Mouse (Mus musculus) spleen, adult 2 months (tissue): ENCODE measurements around the gene 9430007A20Rik. TPM values are rescaled to one million over a fixed set of nuclear protein-coding genes. Genes with fewer than 3 reads are reported as not detected.
"Not testable (repeated sequence)": the region's sequence is repeated elsewhere in the genome, so short reads cannot be mapped to it uniquely, and the experiment has no call there.

ENCODE experiments used
- DNase-seq, 2 experiments: peaks; one replicate each; pipeline versions ENCODE4 v3.0.0 to v3.0.0-alpha.2; 2012 to 2021; ENCODE audit warnings: low spot score in 2 of 2, low read depth in 1 of 2
- H3K27ac ChIP-seq: fragments of 200-500 bp; 2 replicates; pipeline ENCODE4 v1.5.1; 2012; ENCODE audit warnings: low read length, inconsistent platforms; ENCODE audit not compliant: insufficient read depth
- H3K27me3 ChIP-seq: fragments of 200-500 bp; 2 replicates; pipeline ENCODE4 v1.6.1; 2012; ENCODE audit warnings: mild to moderate bottlenecking, moderate library complexity, low read length, inconsistent platforms; ENCODE audit not compliant: control insufficient read depth, insufficient read depth
- H3K36me3 ChIP-seq: fragments of 200-500 bp; 2 replicates; pipeline ENCODE4 v1.6.1; 2012; ENCODE audit warnings: mild to moderate bottlenecking, low read length, inconsistent platforms; ENCODE audit not compliant: control insufficient read depth, insufficient read depth
- H3K4me1 ChIP-seq: fragments of 200-500 bp; 2 replicates; pipeline ENCODE4 v1.6.1; 2011; ENCODE audit warnings: inconsistent platforms; ENCODE audit not compliant: control insufficient read depth, insufficient read depth, insufficient read length
- H3K4me3 ChIP-seq: fragments of 200-500 bp; 2 replicates; pipeline ENCODE4 v1.5.1; 2011; ENCODE audit warnings: mild to moderate bottlenecking, inconsistent platforms; ENCODE audit not compliant: insufficient read depth, insufficient read length; ENCODE audit errors: extremely low read depth
- CTCF ChIP-seq: fragments of 200-500 bp; IDR thresholded peaks from 2 replicates; pipeline ENCODE4 v1.5.1; 2011; ENCODE audit warnings: mild to moderate bottlenecking, inconsistent platforms; ENCODE audit not compliant: insufficient read depth, insufficient read length, insufficient replicate concordance; ENCODE audit errors: extremely low read depth
- POLR2A ChIP-seq: fragments of 200-500 bp; IDR thresholded peaks from 2 replicates; pipeline ENCODE4 v1.6.1; 2011; ENCODE audit warnings: low read depth, low read length, inconsistent platforms
- WGBS: fragments of 180-500 bp; shearing (Covaris S2); methylation state at CpG from one replicate; pipeline ENCODE4 v1.1.7; 2018; 5-methylcytosine and 5-hydroxymethylcytosine counted together
- polyA plus RNA-seq: library from polyadenylated mRNA; depleted of rRNA; stranded (reverse); fragments of >200 nt; gene quantifications from 2 replicates; pipeline ENCODE4 v1.2.3, GENCODE M21; 2012; rRNA removed

9430007A20Rik gene
- not detected in 2 replicates for polyA plus RNA-seq

DNA sequence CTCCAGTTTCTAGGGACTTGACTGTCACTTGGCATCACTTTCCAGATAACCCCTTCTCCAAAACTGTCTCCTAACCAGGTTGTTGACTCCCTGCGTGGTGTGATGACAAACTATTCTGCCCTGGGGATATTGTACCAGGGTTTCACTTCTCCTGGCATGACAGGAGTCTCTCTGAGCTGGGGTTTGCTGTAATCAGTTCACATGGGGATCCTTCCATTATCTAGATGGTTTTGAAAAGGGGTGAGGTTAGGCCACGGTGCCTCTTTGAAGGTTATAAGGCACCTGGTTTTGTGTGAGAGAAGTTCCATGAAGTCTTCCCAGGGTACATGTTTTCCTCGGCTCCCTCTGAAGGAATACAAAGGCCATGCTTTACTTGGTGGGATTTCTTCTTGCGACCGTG, at the start of gene 9430007A20Rik:
9430007A20Rik (plus strand) TSS at position 301 of the 400 bp plus-strand sequence.
- no peaks in the 10 kb centered on the region for H3K36me3 ChIP-seq
- TF ChIP-seq CTCF: no peak
- no peak for TF ChIP-seq POLR2A
- H3K27ac ChIP-seq: no peak within 1 kb of the TSS
- H3K4me3 ChIP-seq: no peak within 1 kb of the TSS
- H3K4me1 ChIP-seq: no peaks in the 10 kb centered on the region
- no peak for DNase-seq
- 82% methylated on average over 5 of the region's 5 CpGs for WGBS
- H3K27me3 ChIP-seq: no peaks in the 10 kb centered on the region

DNA sequence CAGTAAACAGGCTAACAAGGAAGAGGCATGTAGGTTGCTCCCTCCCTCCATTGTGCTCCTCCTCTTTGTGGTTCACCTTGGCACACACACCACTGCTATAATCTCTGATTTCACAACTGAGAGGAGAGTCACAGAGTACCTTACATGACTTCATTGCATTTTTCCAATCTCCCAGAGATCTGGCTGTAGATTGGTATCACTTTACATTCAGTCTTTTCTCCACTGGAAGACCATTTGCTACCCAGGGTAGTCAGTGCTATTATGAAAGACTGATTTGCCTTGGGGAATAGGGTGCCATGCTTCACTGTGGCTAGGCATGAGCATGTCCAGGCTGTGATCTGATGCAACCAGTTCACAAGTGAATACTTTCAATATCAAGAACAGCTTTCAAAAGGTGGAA, 26.3 kb upstream of the 9430007A20Rik start:
- no peaks in the 10 kb centered on the region for H3K4me1 ChIP-seq
- no peaks in the 10 kb centered on the region for H3K36me3 ChIP-seq
- no peak for DNase-seq
- no peak for TF ChIP-seq CTCF
- TF ChIP-seq POLR2A: no peak
- no peak overlapping the region for H3K4me3 ChIP-seq
- no peaks in the 10 kb centered on the region for H3K27me3 ChIP-seq
- H3K27ac ChIP-seq: no peak overlapping the region

- no peaks in the 10 kb centered on the region for H3K4me1 ChIP-seq
- no peak for DNase-seq
Measured at GRCm38 (mm10) chr4:144506518-144506917, 13.1 kb upstream of the 9430007A20Rik start.

GRCm38 (mm10) chr4:144544689-144545088, 25.1 kb downstream of the 9430007A20Rik start:
- Histone ChIP-seq H3K27me3 (no peaks in the 10 kb centered on the region), H3K36me3 (no peaks in the 10 kb centered on the region), H3K4me3 (no peak overlapping the region), H3K4me1 (no peaks in the 10 kb centered on the region), H3K27ac (no peak overlapping the region)
- WGBS: 85% methylated on average over 1 of the region's 1 CpGs
- no peak for DNase-seq
- TF ChIP-seq CTCF (no peak), POLR2A (no peak)

More at GRCm38 (mm10) chr4:144506518-144506917, 13.1 kb upstream of the 9430007A20Rik start:
- H3K4me3 ChIP-seq: no peak overlapping the region
- no peaks in the 10 kb centered on the region for H3K36me3 ChIP-seq
- TF ChIP-seq CTCF (no peak), POLR2A (no peak)
- H3K27me3 ChIP-seq: no peaks in the 10 kb centered on the region
- no peak overlapping the region for H3K27ac ChIP-seq
- 77% methylated on average over 1 of the region's 1 CpGs for WGBS

- H3K4me1 ChIP-seq, DNase-seq: not testable (repeated sequence)
- 92% methylated on average over 13 of the region's 13 CpGs for WGBS
Measured at GRCm38 (mm10) chr4:144545339-144545738, 25.7 kb downstream of the 9430007A20Rik start.

DNA sequence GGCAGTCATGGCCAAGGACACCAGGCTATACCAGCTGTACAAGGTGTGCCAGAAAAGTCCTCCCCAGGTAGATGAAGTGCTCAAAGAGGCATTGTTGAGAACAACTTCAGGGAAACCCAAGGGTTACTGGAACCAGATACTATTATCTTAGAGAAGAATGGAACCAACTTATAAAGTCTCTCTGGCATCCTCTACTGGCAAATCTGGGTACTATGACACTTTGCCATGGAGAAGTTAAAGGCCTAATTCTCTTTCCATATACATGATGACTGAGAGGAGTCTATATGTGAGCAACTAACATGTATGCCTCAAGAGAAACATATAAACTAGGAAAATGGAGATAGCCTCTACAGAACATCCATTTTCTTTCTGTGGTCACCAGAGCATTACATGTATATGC, 31.5 kb downstream of the 9430007A20Rik start:
- TF ChIP-seq POLR2A (no peak), CTCF (no peak)
- DNase-seq: no peak

More at GRCm38 (mm10) chr4:144545339-144545738, 25.7 kb downstream of the 9430007A20Rik start:
- not testable (repeated sequence) for H3K27me3 ChIP-seq, H3K36me3 ChIP-seq, H3K4me3 ChIP-seq, H3K27ac ChIP-seq

GRCm38 (mm10) chr4:144559792-144560191, 40.2 kb downstream of the 9430007A20Rik start:
- Histone ChIP-seq H3K4me3 (no peak overlapping the region), H3K27ac (no peak overlapping the region), H3K36me3 (no peaks in the 10 kb centered on the region), H3K27me3 (no peaks in the 10 kb centered on the region), H3K4me1 (no peaks in the 10 kb centered on the region)
- DNase-seq: no peak
- TF ChIP-seq POLR2A (no peak), CTCF (no peak)

More for the DNA sequence above, 31.5 kb downstream of the 9430007A20Rik start:
- H3K4me3 ChIP-seq: no peak overlapping the region
- no peaks in the 10 kb centered on the region for H3K4me1 ChIP-seq
- no peak overlapping the region for H3K27ac ChIP-seq
- no peaks in the 10 kb centered on the region for H3K27me3 ChIP-seq
- H3K36me3 ChIP-seq: no peaks in the 10 kb centered on the region

- WGBS: 51% methylated on average over 2 of the region's 2 CpGs
- TF ChIP-seq CTCF: no peak
- no peak for TF ChIP-seq POLR2A
- no peaks in the 10 kb centered on the region for H3K27me3 ChIP-seq
Measured at GRCm38 (mm10) chr4:144561205-144561604, 41.6 kb downstream of the 9430007A20Rik start.

More at GRCm38 (mm10) chr4:144561205-144561604, 41.6 kb downstream of the 9430007A20Rik start:
- Histone ChIP-seq H3K4me1 (no peaks in the 10 kb centered on the region), H3K27ac (no peak overlapping the region), H3K36me3 (no peaks in the 10 kb centered on the region), H3K4me3 (no peak overlapping the region)
- DNase-seq: no peak
